Comparison of ENCODE assay signal across 30 mouse cellular contexts in the genomic region with DNA sequence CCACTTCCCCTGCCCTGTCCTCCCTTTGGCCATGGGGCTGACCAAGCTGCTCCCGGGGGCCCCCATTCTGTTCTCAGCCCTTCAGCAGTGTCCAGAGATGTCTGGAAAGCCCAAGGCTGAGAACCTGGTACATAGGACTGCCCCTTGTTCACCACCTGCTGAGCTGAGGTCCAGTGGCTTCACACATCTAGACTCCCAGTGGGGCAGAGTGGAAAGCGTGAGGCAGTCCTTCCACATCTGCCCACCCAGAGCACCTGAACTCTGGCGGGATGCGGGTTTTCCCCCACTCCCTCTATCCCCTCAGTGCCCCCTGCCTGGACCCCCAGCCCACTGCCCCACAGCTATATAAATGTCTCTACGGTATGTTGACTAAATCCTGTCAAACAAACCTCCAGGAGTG. TPM values are rescaled to one million over a fixed set of nuclear protein-coding genes. Genes with fewer than 3 reads are reported as not detected.
DNase-seq lines count a peak whose midpoint lies in the region; ATAC-seq and TF ChIP-seq lines count a peak whose summit lies in the region.
"Had no signal": no experiment of that assay in that cellular context is flagged by ENCODE, and none has a peak within 500 bp of the region (broad histone marks: within the 10 kb centered on the region; RNA-seq: fewer than 3 reads in every experiment).

No protein-coding gene starts in this region.

- no peaks in the 10 kb centered on the region for H3K4me1 ChIP-seq in embryonic facial prominence, embryonic 15.5 days
- H3K4me1 ChIP-seq in embryonic facial prominence, embryonic 10.5 days: no peaks in the 10 kb centered on the region
- H3K4me1 ChIP-seq in heart, embryonic 10.5 days: no peaks in the 10 kb centered on the region
- no peaks in the 10 kb centered on the region for H3K4me1 ChIP-seq in lung, embryonic 15.5 days
- no peaks in the 10 kb centered on the region for H3K4me1 ChIP-seq in lung, adult 2 months (ENCODE audit: control insufficient read depth, insufficient read depth, low read length)
- peaks cover 10 to 23% of the 10 kb centered on the region in 2 experiments for H3K4me1 ChIP-seq in CH12.LX (ENCODE audit: control insufficient read depth in 1 of 2, insufficient read depth in 2 of 2)
- H3K4me1 ChIP-seq: embryonic facial prominence, embryonic 12.5 days; heart, embryonic 12.5 days; heart, embryonic 15.5 days; hindbrain, embryonic 10.5 days; hindbrain, embryonic 15.5 days had no signal

- no peak for TF ChIP-seq RAD21 in CH12.LX (IDR thresholded peaks at IDR 0.05; ENCODE audit: low read depth, low read length)

- H3K27ac ChIP-seq in embryonic facial prominence, embryonic 15.5 days (replicated peaks): no peak overlapping the region
- H3K27ac ChIP-seq in embryonic facial prominence, embryonic 10.5 days (replicated peaks): no peak overlapping the region
- H3K27ac ChIP-seq in heart, embryonic 10.5 days: no peak overlapping the region
- no peak overlapping the region for H3K27ac ChIP-seq in lung, embryonic 15.5 days
- no peak overlapping the region for H3K27ac ChIP-seq in CH12.LX (ENCODE audit: insufficient read depth, low read depth)
- H3K27ac ChIP-seq: embryonic facial prominence, embryonic 12.5 days; heart, adult 2 months; heart, embryonic 15.5 days; hindbrain, embryonic 10.5 days; hindbrain, embryonic 15.5 days had no signal

- no peak overlapping the region for H3K4me2 ChIP-seq in embryonic facial prominence, embryonic 15.5 days (replicated peaks)
- H3K4me2 ChIP-seq in lung, embryonic 15.5 days: no peak overlapping the region
- no peak overlapping the region for H3K4me2 ChIP-seq in CH12.LX (ENCODE audit: insufficient read depth, low read depth, poor library complexity, severe bottlenecking)
- H3K4me2 ChIP-seq: embryonic facial prominence, embryonic 12.5 days; heart, embryonic 12.5 days; heart, embryonic 15.5 days; hindbrain, embryonic 15.5 days had no signal

- TF ChIP-seq CTCF in lung, adult 2 months (IDR thresholded peaks at IDR 0.05; ENCODE audit: insufficient read depth, low read length): no peak
- no peak for TF ChIP-seq CTCF in CH12.LX (conservative IDR thresholded peaks at IDR 0.05 in 1 of 2, IDR thresholded peaks at IDR 0.05 in 1 of 2; ENCODE audit: low read depth in 2 of 2, low read length in 2 of 2)

- dilution Hi-C loops in CH12.LX (cut with MboI; ENCODE audit: extremely low pct_ligation_motif_present, extremely low pct_unique_long_range_greater_than_20kb, low sequenced_read_pairs): no loop called here

- no peak overlapping the region for H3K4me3 ChIP-seq in embryonic facial prominence, embryonic 15.5 days (replicated peaks)
- H3K4me3 ChIP-seq in embryonic facial prominence, embryonic 10.5 days: no peak overlapping the region
- no peak overlapping the region for H3K4me3 ChIP-seq in heart, embryonic 10.5 days
- H3K4me3 ChIP-seq in lung, embryonic 15.5 days: no peak overlapping the region
- H3K4me3 ChIP-seq in lung, adult 2 months (replicated peaks; ENCODE audit: extremely low read depth, low read depth, low read length): no peak overlapping the region
- no peak overlapping the region for H3K4me3 ChIP-seq in CH12.LX (replicated peaks in 1 of 3; ENCODE audit: low read depth in 2 of 3, low read length in 2 of 3, poor library complexity in 1 of 3)
- H3K4me3 ChIP-seq: embryonic facial prominence, embryonic 12.5 days; erythroblast, embryonic 14.5 days; heart, adult 2 months; heart, embryonic 12.5 days; heart, embryonic 15.5 days; hindbrain, embryonic 10.5 days; hindbrain, embryonic 15.5 days had no signal

- no peaks in the 10 kb centered on the region for H3K36me3 ChIP-seq in embryonic facial prominence, embryonic 15.5 days
- peaks cover 6% of the 10 kb centered on the region for H3K36me3 ChIP-seq in embryonic facial prominence, embryonic 10.5 days (replicated peaks)
- H3K36me3 ChIP-seq in heart, embryonic 10.5 days: no peaks in the 10 kb centered on the region
- no peaks in the 10 kb centered on the region for H3K36me3 ChIP-seq in lung, embryonic 15.5 days
- H3K36me3 ChIP-seq in CH12.LX (replicated peaks in 1 of 2; ENCODE audit: control insufficient read depth in 1 of 2, insufficient read depth in 1 of 2, low read length in 1 of 2): peaks cover 2 to 60% of the 10 kb centered on the region in 2 experiments
- H3K36me3 ChIP-seq: embryonic facial prominence, embryonic 12.5 days; heart, embryonic 12.5 days; heart, embryonic 15.5 days; hindbrain, embryonic 15.5 days had no signal

- no peak overlapping the region for H3K9ac ChIP-seq in embryonic facial prominence, embryonic 15.5 days
- no peak overlapping the region for H3K9ac ChIP-seq in lung, embryonic 15.5 days
- H3K9ac ChIP-seq in CH12.LX (ENCODE audit: insufficient read depth, low read depth): no peak overlapping the region
- H3K9ac ChIP-seq: embryonic facial prominence, embryonic 12.5 days; heart, embryonic 12.5 days; heart, embryonic 15.5 days; hindbrain, embryonic 15.5 days had no signal

- no peaks in the 10 kb centered on the region for H3K79me2 ChIP-seq in CH12.LX (replicated peaks; ENCODE audit: control insufficient read depth, extremely low read depth, insufficient read depth, poor library complexity, severe bottlenecking)

- TF ChIP-seq EP300 in CH12.LX (IDR thresholded peaks at IDR 0.05; ENCODE audit: low read length): peak; percentile 66; the same call in 1 of the 2 replicates

- DNase-seq in embryonic facial prominence, embryonic 10.5 days (ENCODE audit: low spot score): no peak
- DNase-seq in heart, embryonic 10.5 days (ENCODE audit: low spot score): peak; percentile 73
- no peak for DNase-seq in heart, adult 9 months (ENCODE audit: low spot score in 2 of 2)
- DNase-seq in lung, adult 2 months: no peak
- peak; percentile 25 for DNase-seq in CH12.LX (ENCODE audit: extremely low read depth)
- DNase-seq: adrenal gland, postnatal 10 days; adrenal gland, postnatal 36 days; cerebellum, adult 18-20 months; cerebellum, adult 9-10 months; cerebellum, postnatal 14 days; gastrocnemius, postnatal 10 days; gastrocnemius, postnatal 36 days; heart, adult 2 months; heart, postnatal 10 days; heart, postnatal 36 days had no signal

- 80% methylated on average over 5 of the region's 5 CpGs for WGBS in embryonic facial prominence, embryonic 15.5 days
- WGBS in embryonic facial prominence, embryonic 10.5 days: 89% methylated on average over 5 of the region's 5 CpGs
- WGBS in heart, embryonic 10.5 days: 90% methylated on average over 5 of the region's 5 CpGs
- WGBS in lung, embryonic 15.5 days: 84% methylated on average over 5 of the region's 5 CpGs
- WGBS in lung, adult 2 months: 95% methylated on average over 5 of the region's 5 CpGs

- no peaks in the 10 kb centered on the region for H3K27me3 ChIP-seq in embryonic facial prominence, embryonic 15.5 days
- H3K27me3 ChIP-seq in embryonic facial prominence, embryonic 10.5 days (replicated peaks; ENCODE audit: low read depth, poor library complexity, severe bottlenecking): no peaks in the 10 kb centered on the region
- H3K27me3 ChIP-seq in heart, embryonic 10.5 days (ENCODE audit: insufficient read depth, poor library complexity, severe bottlenecking): no peaks in the 10 kb centered on the region
- H3K27me3 ChIP-seq in lung, embryonic 15.5 days: no peaks in the 10 kb centered on the region
- H3K27me3 ChIP-seq in CH12.LX (replicated peaks): no peaks in the 10 kb centered on the region
- H3K27me3 ChIP-seq: embryonic facial prominence, embryonic 12.5 days; heart, embryonic 12.5 days; heart, embryonic 15.5 days; hindbrain, embryonic 15.5 days; Patski had no signal

- ATAC-seq in embryonic facial prominence, embryonic 15.5 days (ENCODE audit: insufficient number of reproducible peaks, low FRiP score, low TSS enrichment, low read depth): peak; percentile 29; the same call in 1 of the 2 replicates
- 0 out of 2 replicates have a peak, but pooled peaks have one; percentile 11 for ATAC-seq in lung, embryonic 15.5 days (ENCODE audit: borderline replicate concordance, extremely low read depth, low FRiP score, low TSS enrichment)
- ATAC-seq: forebrain, embryonic 16.5 days; Patski had no signal

- no peaks in the 10 kb centered on the region for H3K9me3 ChIP-seq in embryonic facial prominence, embryonic 15.5 days (replicated peaks)
- H3K9me3 ChIP-seq in embryonic facial prominence, embryonic 10.5 days: no peaks in the 10 kb centered on the region
- H3K9me3 ChIP-seq in heart, embryonic 10.5 days: no peaks in the 10 kb centered on the region
- no peaks in the 10 kb centered on the region for H3K9me3 ChIP-seq in lung, embryonic 15.5 days
- no peaks in the 10 kb centered on the region for H3K9me3 ChIP-seq in CH12.LX (replicated peaks; ENCODE audit: low read length)
- H3K9me3 ChIP-seq: embryonic facial prominence, embryonic 12.5 days; G1E; heart, embryonic 12.5 days; heart, embryonic 15.5 days; hindbrain, embryonic 10.5 days; hindbrain, embryonic 15.5 days had no signal

- in situ Hi-C loops in CH12.LX (cut with MboI; ENCODE audit: low pct_ligation_motif_present, low pct_unique_long_range_greater_than_20kb, low sequenced_read_pairs): no loop called here

- no peak for TF ChIP-seq POLR2A in lung, adult 2 months (IDR thresholded peaks at IDR 0.05; ENCODE audit: borderline replicate concordance, extremely low read depth, low read depth, low read length)
- TF ChIP-seq POLR2A in CH12.LX (IDR thresholded peaks at IDR 0.05; ENCODE audit: low read depth, low read length): no peak

TF ChIP-seq in CH12.LX, 34 proteins besides CTCF, POLR2A, EP300 and RAD21 (continues in another document):
- no peak for TF ChIP-seq ZNF384 (IDR thresholded peaks at IDR 0.05; ENCODE audit: low read depth, low read length)

RNA-seq across cellular contexts. Expression of gene Gm6899, which starts 55.2 kb away (rescaled TPM):
- not detected in 2 replicates for polyA plus RNA-seq in embryonic facial prominence, embryonic 15.5 days (2015; fragmentation: Nextera tagmentation; extraction: Ambion mirVana)
- polyA plus RNA-seq in embryonic facial prominence, embryonic 10.5 days (2016; fragmentation: Nextera tagmentation; extraction: Ambion mirVana): 0.26 and 0.29 TPM in 2 replicates
- polyA plus RNA-seq in heart, embryonic 10.5 days (2016; fragmentation: Nextera tagmentation; extraction: Ambion mirVana): not detected in 2 replicates
- polyA plus RNA-seq in lung, embryonic 15.5 days (2015; fragmentation: Nextera tagmentation; extraction: Ambion mirVana): 0.28 TPM in 1 of 2 replicates, not detected in the other
- not detected in 2 replicates for polyA plus RNA-seq in lung, adult 2 months (2012; rRNA removed)
- total RNA-seq in CH12.LX (2012; rRNA removed) (not detected in 2 replicates), CH12.LX (2014; rRNA removed) (not detected in 2 replicates)
- 0.60 TPM in 1 of 2 replicates, not detected in the other for polyA plus RNA-seq in CH12.LX (2012; ENCODE audit: insufficient read length, low read depth)
- total RNA-seq: adrenal gland, adult 18-20 months; adrenal gland, postnatal 10 days; adrenal gland, postnatal 36 days; G1E; gastrocnemius, adult 18-20 months; gastrocnemius, postnatal 10 days; gastrocnemius, postnatal 36 days; granulocyte monocyte progenitor cell, adult 5-6 weeks; heart, adult 2 months; heart, postnatal 10 days; heart, postnatal 36 days had no signal
- polyA plus RNA-seq: erythroblast, embryonic 14.5 days; forebrain, embryonic 16.5 days; G1E; heart, adult 2 months; heart, embryonic 12.5 days; heart, embryonic 15.5 days; hindbrain, embryonic 10.5 days; hindbrain, embryonic 15.5 days; intestine, embryonic 14.5 days; Patski had no signal

RNA-seq across cellular contexts. Expression of gene Vrk2, which starts 56.0 kb away (rescaled TPM):
- polyA plus RNA-seq in embryonic facial prominence, embryonic 15.5 days (2015; fragmentation: Nextera tagmentation; extraction: Ambion mirVana): 20.3 and 21.2 TPM in 2 replicates
- 23.0 and 24.9 TPM in 2 replicates for polyA plus RNA-seq in embryonic facial prominence, embryonic 10.5 days (2016; fragmentation: Nextera tagmentation; extraction: Ambion mirVana)
- 17.7 and 18.8 TPM in 2 replicates for polyA plus RNA-seq in heart, embryonic 10.5 days (2016; fragmentation: Nextera tagmentation; extraction: Ambion mirVana)
- 22.2 and 23.8 TPM in 2 replicates for polyA plus RNA-seq in lung, embryonic 15.5 days (2015; fragmentation: Nextera tagmentation; extraction: Ambion mirVana)
- 0.83 and 2.5 TPM in 2 replicates for polyA plus RNA-seq in lung, adult 2 months (2012; rRNA removed)
- total RNA-seq in CH12.LX (2012; rRNA removed) (17.9 and 19.9 TPM in 2 replicates), CH12.LX (2014; rRNA removed) (31.1 and 36.7 TPM in 2 replicates)
- 58.7 and 66.4 TPM in 2 replicates for polyA plus RNA-seq in CH12.LX (2012; ENCODE audit: insufficient read length, low read depth)

Comparison
In these comparisons a context has a peak if more than half of its experiments do, and no peak if none do; other contexts are left out.
1. DNase-seq: peak in heart, embryonic 10.5 days (single experiment) and CH12.LX (single experiment); none in embryonic facial prominence, embryonic 10.5 days (single experiment), heart, adult 9 months (0 of 2) and lung, adult 2 months (single experiment).